Mouse (Mus musculus) hindbrain, postnatal 0 days (tissue): ENCODE results near the gene Nfe2l1. TPM values are rescaled to one million over a fixed set of nuclear protein-coding genes. Genes with fewer than 3 reads are reported as not detected.

Experiments used
- ATAC-seq: fragments of 200-750 bp; cut with Nextera tagmentation; 2 replicates; pipeline ENCODE4 v1.8.0; 2017; ENCODE audit warnings: mild to moderate bottlenecking, moderate TSS enrichment, moderate library complexity
- DNase-seq: peaks from one replicate; pipeline ENCODE4 v3.0.0-alpha.2; 2015; ENCODE audit warnings: low spot score
- H3K27ac ChIP-seq: fragments of 300-500 bp; sonication (generic); 2 replicates; pipeline ENCODE4 v1.5.1; 2014; ENCODE audit warnings: mild to moderate bottlenecking
- H3K27me3 ChIP-seq: fragments of 300-500 bp; sonication (generic); 2 replicates; pipeline ENCODE4 v1.6.1; 2014; ENCODE audit warnings: low read length, mixed read lengths; ENCODE audit not compliant: insufficient read depth
- H3K36me3 ChIP-seq: fragments of 300-500 bp; sonication (generic); 2 replicates; pipeline ENCODE4 v1.6.1; 2014; ENCODE audit warnings: low read length, mixed read lengths; ENCODE audit not compliant: insufficient read depth
- H3K4me1 ChIP-seq: fragments of 300-500 bp; sonication (generic); 2 replicates; pipeline ENCODE4 v1.6.1; 2014; ENCODE audit warnings: antibody characterized with exemption, low read length, mixed read lengths; ENCODE audit not compliant: insufficient read depth
- H3K4me2 ChIP-seq: fragments of 300-500 bp; sonication (generic); 2 replicates; pipeline ENCODE4 v1.6.1; 2014; ENCODE audit warnings: low read depth, mild to moderate bottlenecking, low read length, moderate library complexity, mixed read lengths
- H3K4me3 ChIP-seq: fragments of 300-500 bp; sonication (generic); 2 replicates; pipeline ENCODE4 v1.5.1; 2014; ENCODE audit warnings: low read length
- H3K9ac ChIP-seq: fragments of 300-500 bp; sonication (generic); replicated peaks from 2 replicates; pipeline ENCODE4 v1.6.1; 2014; ENCODE audit warnings: mild to moderate bottlenecking, low read length, moderate library complexity, mixed read lengths
- H3K9me3 ChIP-seq: fragments of 300-500 bp; sonication (generic); 2 replicates; pipeline ENCODE4 v1.6.1; 2016; ENCODE audit warnings: low read length, mixed read lengths
- CTCF ChIP-seq: IDR thresholded peaks from 2 replicates; pipeline ENCODE4 v1.5.1; 2016; ENCODE audit warnings: antibody characterized with exemption, control low read depth, low read depth
- WGBS: fragments of 180-500 bp; shearing (Covaris S2); extraction: QIAGEN DNeasy Blood & Tissue Kit; methylation state at CpG from one replicate; pipeline ENCODE4 v1.1.7; 2014; 5-methylcytosine and 5-hydroxymethylcytosine counted together
- polyA plus RNA-seq: library from polyadenylated mRNA; unstranded; fragments of >200 nt; fragmentation: Nextera tagmentation; extraction: Ambion mirVana; gene quantifications from 2 replicates; pipeline ENCODE4 v1.2.1, GENCODE M21; 2015
- total RNA-seq: library from RNA; depleted of rRNA; stranded (reverse); fragments of >200 nt; gene quantifications from 2 replicates; pipeline ENCODE4 v1.2.3, GENCODE M21; 2014

The Nfe2l1 gene
- total and polyA plus RNA-seq, 2 experiments from 2014 or later, result 67.2 to 91.4 TPM

GRCm38 (mm10) chr11:96875270-96875669 lies 45.5 kb upstream of the Nfe2l1 start:
- H3K9me3 ChIP-seq, result no peaks in the 10 kb centered on the region
- TF ChIP-seq CTCF, result no peak
- H3K36me3 ChIP-seq, result no peaks in the 10 kb centered on the region
- DNase-seq, result no peak
- peak overlapping the region; percentile 22 for H3K4me3 ChIP-seq
- peak overlapping the region; percentile 51; the same call in 1 of the 2 replicates for H3K9ac ChIP-seq
- peak overlapping the region; percentile 95 for H3K27ac ChIP-seq
- 18% methylated on average over 4 of the region's 4 CpGs for WGBS
- peak overlapping the region; percentile 49 for H3K4me2 ChIP-seq
- peaks cover 38% of the 10 kb centered on the region for H3K4me1 ChIP-seq
- no peak for ATAC-seq
- no peaks in the 10 kb centered on the region for H3K27me3 ChIP-seq

GRCm38 (mm10) chr11:96873601-96874140 lies 43.9 kb upstream of the Nfe2l1 start:
- ATAC-seq, result no peak
- no peak overlapping the region for H3K4me2 ChIP-seq
- 0 out of 2 replicates have a peak overlapping the region, but pooled peaks have one; percentile 15 for H3K9ac ChIP-seq
- H3K4me3 ChIP-seq, result no peak overlapping the region
- no peaks in the 10 kb centered on the region for H3K9me3 ChIP-seq
- H3K36me3 ChIP-seq, result no peaks in the 10 kb centered on the region
- no peaks in the 10 kb centered on the region for H3K27me3 ChIP-seq
- TF ChIP-seq CTCF, result no peak
- peaks cover 38% of the 10 kb centered on the region for H3K4me1 ChIP-seq
- DNase-seq, result peak; percentile 30
- 12% methylated on average over 11 of the region's 11 CpGs for WGBS
- H3K27ac ChIP-seq, result peak overlapping the region; percentile 95

- Histone ChIP-seq H3K4me1 (peaks cover 38% of the 10 kb centered on the region), H3K4me2 (no peak overlapping the region), H3K27me3 (no peaks in the 10 kb centered on the region), H3K9ac (peak overlapping the region; percentile 18; the same call in 1 of the 2 replicates), H3K4me3 (no peak overlapping the region), H3K36me3 (no peaks in the 10 kb centered on the region), H3K9me3 (no peaks in the 10 kb centered on the region), H3K27ac (peak overlapping the region; percentile 95)
- TF ChIP-seq CTCF, result peak; percentile 8; the same call in 1 of the 2 replicates
- ATAC-seq (peak; percentile 36; the same call in 1 of the 2 replicates), DNase-seq (peak; percentile 60)
- 6% methylated on average over 24 of the region's 24 CpGs for WGBS
Measured at GRCm38 (mm10) chr11:96872441-96873379, 42.9 kb upstream of the Nfe2l1 start.

- no peak overlapping the region for H3K4me3 ChIP-seq
- WGBS, result 9% methylated on average over 5 of the region's 5 CpGs
- H3K27me3 ChIP-seq, result no peaks in the 10 kb centered on the region
- DNase-seq (peak; percentile 90), ATAC-seq (peak; percentile 46; the same call in 1 of the 2 replicates)
- H3K36me3 ChIP-seq, result no peaks in the 10 kb centered on the region
- H3K27ac ChIP-seq, result no peak overlapping the region
- TF ChIP-seq CTCF, result peak; percentile 93
- no peaks in the 10 kb centered on the region for H3K9me3 ChIP-seq
- H3K4me2 ChIP-seq, result no peak overlapping the region
- H3K4me1 ChIP-seq, result peaks cover 13% of the 10 kb centered on the region
- H3K9ac ChIP-seq, result no peak overlapping the region
Measured at GRCm38 (mm10) chr11:96867149-96867548, 37.4 kb upstream of the Nfe2l1 start.

- WGBS, result 10% methylated on average over 26 of the region's 26 CpGs
- peak; percentile 61 for ATAC-seq
Measured at GRCm38 (mm10) chr11:96863206-96863995, 33.6 kb upstream of the Nfe2l1 start.

GRCm38 (mm10) chr11:96862534-96862933 lies 32.8 kb upstream of the Nfe2l1 start:
- Histone ChIP-seq H3K4me2 (peak overlapping the region; percentile 99), H3K9me3 (no peaks in the 10 kb centered on the region), H3K27me3 (no peaks in the 10 kb centered on the region), H3K4me3 (peak overlapping the region; percentile 46; the same call in 1 of the 2 replicates), H3K9ac (no peak overlapping the region; the same call in 1 of the 2 replicates), H3K4me1 (peaks cover 21% of the 10 kb centered on the region), H3K36me3 (no peaks in the 10 kb centered on the region), H3K27ac (peak overlapping the region; percentile 65; the same call in 1 of the 2 replicates)
- WGBS, result 48% methylated on average over 12 of the region's 12 CpGs
- no peak for ATAC-seq
- no peak for TF ChIP-seq CTCF
- DNase-seq, result no peak

More at GRCm38 (mm10) chr11:96863206-96863995, 33.6 kb upstream of the Nfe2l1 start:
- H3K9ac ChIP-seq, result no peak overlapping the region
- peak overlapping the region; percentile 44 for H3K4me2 ChIP-seq
- H3K4me1 ChIP-seq, result peaks cover 21% of the 10 kb centered on the region
- H3K36me3 ChIP-seq, result no peaks in the 10 kb centered on the region
- no peak overlapping the region for H3K4me3 ChIP-seq
- no peaks in the 10 kb centered on the region for H3K27me3 ChIP-seq
- TF ChIP-seq CTCF, result no peak
- H3K27ac ChIP-seq, result peak overlapping the region; percentile 65; the same call in 1 of the 2 replicates
- DNase-seq, result peak; percentile 85
- no peaks in the 10 kb centered on the region for H3K9me3 ChIP-seq
